Mouse (Mus musculus) natural killer cell, adult 2 months (primary cell): ENCODE results near the gene Prpf38b.

Source experiments
- DNase-seq, 2 experiments: peaks; one replicate each; pipeline ENCODE4 v3.0.0; 2022; ENCODE audit warnings: low spot score in 2 of 2

Gene Prpf38b

GRCm38 (mm10) chr3:108911548-108912413 lies at the start of gene Prpf38b:
Prpf38b (minus strand) TSS chr3:108911727.
- peak; percentile 92 to 94 for DNase-seq

GRCm38 (mm10) chr3:108961226-108961625 lies 49.7 kb upstream of the Prpf38b start:
- no peak for DNase-seq

- DNase-seq, result no peak
Observed at GRCm38 (mm10) chr3:108959680-108960295, 48.3 kb upstream of the Prpf38b start.

- DNase-seq, result no peak
Observed at GRCm38 (mm10) chr3:108957976-108958375, 46.4 kb upstream of the Prpf38b start.

- no peak for DNase-seq
Observed at GRCm38 (mm10) chr3:108940996-108941395, 29.5 kb upstream of the Prpf38b start.

- DNase-seq, result no peak
Observed at GRCm38 (mm10) chr3:108940001-108940633, 28.6 kb upstream of the Prpf38b start, which contains the start of gene Gm9857. Gm9857 (minus strand) TSS chr3:108940445.

GRCm38 (mm10) chr3:108939573-108939972 lies 28.0 kb upstream of the Prpf38b start, which contains the start of gene Henmt1:
Henmt1 (plus strand) TSS chr3:108939873.
- DNase-seq, result no peak

GRCm38 (mm10) chr3:108938691-108939090 lies 27.2 kb upstream of the Prpf38b start:
- DNase-seq, result no peak

GRCm38 (mm10) chr3:108933557-108933956 lies 22.0 kb upstream of the Prpf38b start:
- DNase-seq, result no peak

- no peak for DNase-seq
Observed at GRCm38 (mm10) chr3:108926308-108926707, 14.8 kb upstream of the Prpf38b start.

GRCm38 (mm10) chr3:108925677-108926076 lies 14.2 kb upstream of the Prpf38b start:
- DNase-seq, result no peak

GRCm38 (mm10) chr3:108921822-108922221 lies 10.3 kb upstream of the Prpf38b start:
- DNase-seq, result no peak

- no peak for DNase-seq
Observed at GRCm38 (mm10) chr3:108920442-108921070, 9.0 kb upstream of the Prpf38b start.

- no peak for DNase-seq
Observed at GRCm38 (mm10) chr3:108918852-108919251, 7.3 kb upstream of the Prpf38b start.

- DNase-seq, result no peak
Observed at GRCm38 (mm10) chr3:108917986-108918385, 6.5 kb upstream of the Prpf38b start.

- no peak for DNase-seq
Observed at GRCm38 (mm10) chr3:108916857-108917256, 5.3 kb upstream of the Prpf38b start.

GRCm38 (mm10) chr3:108915999-108916398 lies 4.5 kb upstream of the Prpf38b start:
- DNase-seq, result no peak

- peak; percentile 79 to 86 for DNase-seq
Observed at GRCm38 (mm10) chr3:108911081-108911547, 413 bp downstream of the Prpf38b start.

- peak in 1 of 2 experiments; percentile 3 for DNase-seq
Observed at GRCm38 (mm10) chr3:108910303-108911080, 1.0 kb downstream of the Prpf38b start.

- no peak for DNase-seq
Observed at GRCm38 (mm10) chr3:108902934-108903333, 8.6 kb downstream of the Prpf38b start.

- no peak for DNase-seq
Observed at GRCm38 (mm10) chr3:108902038-108902437, 9.5 kb downstream of the Prpf38b start.
